Mouse (Mus musculus) CH12F3 (cell line): Measurements from ENCODE around the gene Vmn1r228.

Source experiments
- in situ Hi-C: fragments of 300-500 bp; cut with MboI; formaldehyde crosslinking; loops from 2 replicates; pipeline ENCODE4 v1.14.3; 2020; ENCODE audit warnings: low sequenced_read_pairs

Gene Vmn1r228

DNA sequence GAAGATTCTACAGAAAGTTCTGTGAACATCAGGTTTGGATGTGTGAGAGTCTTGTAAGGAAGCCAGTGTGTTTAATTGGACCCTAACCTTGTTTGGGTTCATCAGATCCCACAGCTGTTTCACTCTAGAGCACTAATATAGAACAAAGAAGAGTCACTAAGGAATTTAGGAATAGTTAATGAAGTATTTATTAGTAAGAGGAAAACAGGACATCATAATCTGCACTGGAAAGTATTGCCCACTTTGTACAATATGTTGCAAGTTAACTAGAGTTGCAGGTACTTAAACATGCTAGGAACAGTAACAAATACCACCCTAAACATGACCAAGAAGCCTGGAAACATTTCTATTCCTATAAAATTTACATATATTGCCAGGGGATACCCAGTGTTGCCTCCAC, at the start of gene Vmn1r228:
Gene Vmn1r228, minus strand, starts transcription at position 101 of the 400 bp plus-strand sequence.
- in situ Hi-C loops: no loop called here

DNA sequence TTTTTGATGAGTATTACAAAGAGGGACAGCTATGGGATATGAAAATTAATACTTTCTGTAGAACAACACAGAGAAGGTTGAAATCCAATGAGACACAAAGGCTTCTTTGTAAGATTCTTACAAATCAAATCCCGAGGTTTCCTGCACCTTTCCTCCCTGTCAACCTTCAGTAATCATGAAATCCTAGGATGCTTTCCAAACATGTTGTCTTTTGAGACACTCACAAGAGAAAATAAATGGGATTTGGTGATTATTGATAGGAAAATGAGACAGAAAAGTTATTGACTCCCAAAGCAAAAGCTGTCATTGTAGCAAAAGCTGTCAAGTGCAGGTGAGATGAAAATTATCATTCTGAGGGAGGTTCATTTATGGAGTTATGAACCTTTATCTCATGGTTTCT, 25.3 kb upstream of the Vmn1r228 start, which contains the start of gene Vmn1r229:
Gene Vmn1r229, plus strand, starts transcription at position 301 of the 400 bp plus-strand sequence.
- in situ Hi-C loops: no loop called here

DNA sequence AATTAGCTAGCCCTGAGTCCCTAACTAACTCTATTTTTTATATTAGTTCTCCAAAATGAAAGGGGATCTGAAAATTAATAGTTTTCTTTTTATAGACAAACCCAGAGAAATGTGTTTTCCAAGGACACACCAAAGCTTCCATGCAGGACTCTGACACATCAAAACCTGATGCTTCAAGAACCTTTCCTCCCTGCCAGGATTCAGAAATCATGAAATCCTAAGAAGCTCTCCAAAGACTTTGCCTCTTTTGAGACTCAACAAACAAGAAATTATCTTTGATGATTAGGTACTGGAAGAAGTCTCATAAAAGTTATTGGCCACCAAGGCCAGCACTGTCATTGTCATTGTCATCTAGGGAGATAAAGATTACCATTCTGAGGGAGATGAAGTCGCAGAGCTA, 56.4 kb downstream of the Vmn1r228 start, which contains the start of gene Vmn1r227:
Gene Vmn1r227, plus strand, starts transcription at position 301 of the 400 bp plus-strand sequence.
- in situ Hi-C loops: no loop called here
